Mouse (Mus musculus) embryonic fibroblast, embryonic 13.5 days (primary cell): ENCODE measurements at regions not wholly inside any gene's neighbourhood (a gene's known extent, or its start where the extent isn't known, plus 50 kb on each side); places are given as distances from the start of the nearest gene placed in this dataset.

Experiments used
- CTCF ChIP-seq: IDR thresholded peaks from 2 replicates; pipeline ENCODE4 v1.5.1; 2011; ENCODE audit warnings: mild to moderate bottlenecking, control low read depth, low read length, moderate library complexity, borderline replicate concordance; ENCODE audit not compliant: insufficient read depth
- POLR2A ChIP-seq: IDR thresholded peaks from 2 replicates; pipeline ENCODE4 v1.6.1; 2011; ENCODE audit warnings: low read depth, mild to moderate bottlenecking, control low read depth, low read length, moderate library complexity

- TF ChIP-seq CTCF: no peak
- TF ChIP-seq POLR2A: no peak
Observed at GRCm38 (mm10) chr1:95422253-95422652, 108.8 kb downstream of the Fam174a start.
